Mouse (Mus musculus): ENCODE results near the gene Dusp18. TPM values are rescaled to one million over a fixed set of nuclear protein-coding genes. Genes with fewer than 3 reads are reported as not detected.

Dusp18 gene
- 1 to 10 TPM; 5.1 to 8.4 TPM for total RNA-seq (2021)
- long read RNA-seq, experiment 1, partial matches to known transcripts = 0 of 2 reads
- long read RNA-seq, experiment 1, other reads (novel, unspliced or antisense) = 2 of 2 reads
- long read RNA-seq, experiment 2, full-length matches to known transcripts = 2 of 3 reads
- long read RNA-seq, experiment 2, partial matches to known transcripts = 0 of 3 reads
- long read RNA-seq, experiment 2, other reads (novel, unspliced or antisense) = 1 of 3 reads

DNA sequence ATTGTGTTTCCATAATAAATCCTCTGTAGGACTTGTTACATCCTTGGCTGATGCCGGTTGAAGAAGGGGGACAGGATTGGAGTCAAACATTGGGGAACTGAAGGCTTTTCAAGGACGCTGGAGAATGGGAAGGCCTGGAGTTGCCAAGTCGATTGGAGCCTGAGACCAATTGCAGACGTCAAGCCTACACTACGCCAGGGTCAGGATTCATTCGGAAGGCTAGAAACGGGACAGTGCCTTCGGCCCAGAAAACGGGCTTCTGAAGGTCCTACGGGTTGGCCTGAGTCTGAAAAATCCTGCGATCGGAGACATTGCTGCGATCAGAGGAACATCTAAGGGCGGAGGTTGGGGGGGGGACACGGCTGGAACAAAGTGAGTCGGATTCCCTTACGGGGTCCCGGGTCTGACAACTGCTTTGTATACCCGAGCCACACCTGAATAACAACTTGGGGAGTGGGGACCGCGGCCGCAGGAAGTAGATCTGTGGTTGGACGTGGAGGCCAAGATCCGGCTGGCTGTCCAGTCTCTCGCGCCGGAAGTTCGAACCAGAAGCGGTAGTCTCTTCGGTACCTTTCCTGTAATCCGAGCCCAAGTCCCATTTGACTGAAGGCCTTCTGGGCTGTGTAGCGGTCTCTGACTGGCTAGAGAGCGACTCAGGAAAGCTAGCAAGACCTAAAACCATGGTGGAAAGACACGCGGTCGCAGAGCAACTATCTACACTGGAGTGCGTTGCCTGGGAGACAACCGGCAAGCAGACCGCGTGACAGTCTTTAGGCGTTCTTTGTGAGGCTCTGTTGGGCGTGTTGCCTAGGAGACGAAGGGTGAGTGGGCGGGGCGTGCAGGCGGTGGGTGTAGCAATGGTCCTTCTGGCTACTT lies at the start of gene Dusp18, which contains the start of gene 4921536K21Rik:
Gene Dusp18, plus strand, starts transcription at position 835 of the 876 bp plus-strand sequence.
Gene 4921536K21Rik, minus strand, starts transcription at position 693 of the 876 bp plus-strand sequence.
- peak; percentile 83 for DNase-seq

DNA sequence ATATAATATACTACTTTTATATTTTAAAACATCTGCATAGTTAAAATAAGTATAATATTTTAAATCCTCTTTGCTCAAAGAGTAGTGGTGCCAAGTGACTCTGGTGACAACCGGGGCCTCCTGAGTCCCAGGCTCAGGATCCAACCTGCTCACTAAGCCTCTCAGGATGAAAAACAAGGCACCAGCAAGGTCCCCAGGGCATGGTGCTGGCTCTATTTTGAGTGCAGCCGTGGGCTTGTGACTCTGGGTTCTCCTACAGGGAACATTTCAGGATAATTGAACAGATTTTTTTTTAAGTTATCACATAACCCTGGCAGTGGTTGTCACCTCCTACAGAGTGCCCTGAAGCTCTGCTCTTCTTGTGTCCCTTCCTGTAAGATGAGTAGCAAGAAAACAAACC lies 48.7 kb upstream of the Dusp18 start:
- DNase-seq = no peak

DNA sequence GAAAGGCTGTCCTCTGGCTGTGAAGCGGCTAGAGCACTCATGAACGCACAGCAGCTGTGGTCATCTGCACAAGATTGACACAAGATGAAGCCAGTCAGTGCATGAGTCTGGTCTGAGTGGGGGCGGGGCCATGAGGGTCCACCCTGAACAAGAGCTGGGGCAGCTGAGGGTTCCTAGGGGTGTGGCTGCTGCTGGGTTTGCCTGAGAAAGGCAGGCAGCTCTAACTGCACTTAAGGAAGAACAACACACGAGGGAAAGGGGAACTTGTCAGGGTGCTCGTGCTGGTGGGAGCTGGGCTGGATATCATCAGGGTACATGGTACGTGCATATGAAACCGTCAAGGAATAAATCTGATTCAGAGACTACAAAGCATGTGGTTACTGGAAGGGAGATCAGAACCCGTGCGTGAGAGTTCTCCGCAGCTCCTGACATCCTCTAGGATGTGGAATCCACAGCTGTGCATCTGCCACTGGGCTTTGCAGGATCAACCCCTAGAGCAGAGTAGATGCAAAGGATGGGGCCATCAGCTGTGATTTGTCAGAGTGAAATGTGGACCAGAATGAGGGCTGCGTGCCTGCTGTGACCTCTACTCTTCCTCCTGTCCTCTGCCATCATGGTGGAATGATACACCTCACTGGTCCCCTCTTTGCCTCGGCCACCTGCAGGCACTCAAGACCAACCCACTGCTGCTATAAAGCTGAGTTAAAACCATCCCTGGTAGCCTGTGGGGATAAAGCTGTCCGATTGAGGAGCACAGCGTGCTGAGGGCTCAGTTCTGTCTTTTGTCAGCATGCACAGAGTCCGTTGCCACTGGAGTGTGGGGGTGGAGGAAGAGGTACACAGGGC lies 45.3 kb upstream of the Dusp18 start:
- DNase-seq = no peak

DNA sequence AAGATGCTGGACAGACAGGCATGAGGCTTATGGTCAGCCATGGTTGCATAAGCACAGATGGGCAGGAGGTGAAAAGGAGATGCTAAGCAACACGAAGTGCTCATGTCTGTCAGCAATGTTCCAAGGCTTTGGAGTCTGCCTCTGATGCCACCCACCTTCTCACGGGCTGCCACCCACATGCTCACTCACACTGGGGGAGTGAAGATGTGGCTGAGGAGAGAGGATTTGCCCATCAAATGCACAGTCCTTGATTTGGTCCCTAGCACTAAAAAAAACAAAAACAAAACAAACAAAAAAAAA lies 44.8 kb upstream of the Dusp18 start:
- no peak for DNase-seq

DNA sequence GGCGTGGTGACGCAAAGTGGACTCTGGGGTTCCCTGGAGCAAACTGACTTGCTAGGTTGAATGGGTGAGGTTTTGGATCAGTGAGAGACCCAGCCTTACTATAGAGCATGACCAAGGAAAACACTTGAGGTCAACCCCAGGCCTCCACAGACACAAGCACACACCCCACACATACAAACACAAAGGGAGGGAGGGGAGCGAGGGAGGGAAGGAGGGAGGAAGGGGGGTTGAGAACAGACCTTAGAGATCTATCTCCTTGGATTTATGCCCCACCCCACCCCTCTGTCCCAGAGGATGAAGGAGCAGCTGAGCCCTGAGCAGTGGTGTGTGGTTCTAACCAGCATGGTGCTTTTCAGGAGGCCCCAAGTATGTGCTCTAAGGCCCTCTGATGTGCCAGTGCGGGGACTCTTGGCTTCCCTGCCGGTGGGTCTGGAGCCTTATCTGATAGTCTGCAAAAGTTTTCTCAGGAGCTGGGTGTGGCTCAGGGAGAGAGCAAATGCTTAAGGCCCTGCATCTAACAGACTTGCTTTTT lies 44.2 kb upstream of the Dusp18 start:
- DNase-seq = no peak

DNA sequence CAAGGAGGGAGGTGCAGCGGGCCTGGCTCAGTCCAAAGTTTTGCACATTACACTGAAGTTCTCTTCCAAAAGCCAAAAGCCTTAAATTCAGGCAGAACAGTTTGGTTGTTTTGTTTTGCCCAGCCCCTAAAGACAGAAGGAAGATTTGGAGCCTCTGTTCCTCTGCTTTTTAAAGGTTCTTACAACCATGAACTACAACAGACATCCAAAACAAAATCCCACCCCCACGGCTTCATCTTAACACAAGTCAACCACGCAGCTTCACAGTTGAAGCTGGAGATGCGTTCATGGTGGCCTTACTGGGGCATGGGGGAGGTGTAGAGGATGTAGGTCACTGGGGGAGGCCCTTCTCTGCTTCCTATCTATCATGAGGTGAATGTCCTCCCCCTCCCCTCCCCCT lies 43.2 kb upstream of the Dusp18 start:
- no peak for DNase-seq

DNA sequence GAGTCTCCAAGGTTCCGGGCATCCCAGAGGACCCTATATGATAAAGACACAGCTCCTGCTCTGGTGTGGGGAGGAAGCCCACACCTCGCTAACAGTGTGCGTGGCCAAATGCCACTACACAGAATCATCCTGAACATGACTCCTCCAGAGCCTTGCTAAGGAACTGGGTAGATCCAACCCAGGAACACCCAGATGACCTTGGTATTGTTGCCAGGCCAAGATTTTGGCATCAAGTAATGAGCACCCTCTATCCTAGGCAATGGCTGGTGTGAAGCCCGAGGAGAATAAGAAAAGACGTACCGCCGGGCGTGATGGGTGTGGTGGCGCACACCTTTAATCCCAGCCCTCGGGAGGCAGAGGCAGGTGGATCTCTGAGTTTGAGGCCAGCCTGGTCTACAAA lies 42.0 kb upstream of the Dusp18 start:
- no peak for DNase-seq

DNA sequence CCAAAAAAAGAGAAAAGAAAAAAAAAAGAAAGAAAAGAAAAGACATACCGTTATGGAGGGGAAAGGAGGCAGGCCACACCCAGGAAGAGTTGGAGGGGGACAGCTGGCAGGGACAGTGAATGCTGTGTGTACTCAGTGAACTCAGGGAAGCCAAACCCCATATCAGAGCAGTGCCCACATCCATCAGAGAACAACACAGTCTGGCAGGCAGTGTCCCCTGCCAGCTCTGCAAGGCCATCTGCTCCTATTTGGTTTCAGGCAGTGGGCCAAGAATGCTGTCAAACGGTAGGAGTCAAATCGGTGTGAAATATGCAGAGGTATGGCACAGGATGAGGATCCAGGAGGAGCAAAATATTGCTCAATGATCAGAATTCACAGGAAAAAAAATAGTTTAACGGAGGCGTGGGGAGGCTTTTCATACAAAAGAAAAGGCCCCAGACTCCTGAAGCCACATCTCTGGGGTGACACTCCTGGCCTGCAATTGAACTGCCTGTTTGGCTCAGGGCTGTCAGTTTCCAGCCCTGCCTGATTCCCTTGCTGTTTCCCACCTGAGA lies 41.5 kb upstream of the Dusp18 start:
- DNase-seq = peak; percentile 21

DNA sequence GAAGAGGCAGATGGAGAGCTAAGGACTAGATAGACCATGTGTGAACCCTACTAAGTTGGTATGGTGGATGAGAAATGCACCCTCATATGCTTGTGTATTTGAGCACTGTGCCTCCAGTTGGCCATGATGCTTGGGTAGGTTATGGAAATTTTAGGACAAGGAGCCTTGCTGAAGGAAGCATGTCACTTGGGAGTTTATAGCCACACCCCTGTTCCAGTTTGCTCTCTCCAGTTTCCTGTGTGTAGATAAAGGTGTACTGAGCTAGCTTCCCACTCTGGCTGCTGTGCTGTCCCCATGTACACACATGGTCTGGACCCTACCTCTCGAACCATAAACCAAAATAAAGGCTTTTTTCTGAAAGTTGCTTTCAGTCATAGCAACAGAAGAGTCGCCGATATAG lies 40.9 kb upstream of the Dusp18 start:
- DNase-seq = no peak

DNA sequence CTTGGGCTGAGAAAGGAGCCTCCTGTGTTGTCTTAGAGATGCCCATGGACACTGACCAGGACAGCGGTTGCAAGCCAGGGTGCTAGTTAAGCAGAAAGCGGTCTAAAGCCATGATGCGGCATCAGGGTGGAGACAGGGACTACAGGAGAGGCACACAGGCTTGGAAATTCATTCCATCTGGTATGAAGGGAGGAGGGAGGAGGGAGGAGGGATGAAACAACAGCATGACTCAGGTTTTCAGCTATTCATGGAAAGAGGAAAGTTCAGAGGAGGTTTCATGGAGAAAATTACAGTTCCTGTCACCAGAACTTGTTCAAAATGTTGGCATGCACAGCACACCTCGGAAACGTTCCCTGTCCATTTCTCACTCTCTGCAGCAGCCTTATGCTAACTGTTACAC lies 39.2 kb upstream of the Dusp18 start:
- no peak for DNase-seq

DNA sequence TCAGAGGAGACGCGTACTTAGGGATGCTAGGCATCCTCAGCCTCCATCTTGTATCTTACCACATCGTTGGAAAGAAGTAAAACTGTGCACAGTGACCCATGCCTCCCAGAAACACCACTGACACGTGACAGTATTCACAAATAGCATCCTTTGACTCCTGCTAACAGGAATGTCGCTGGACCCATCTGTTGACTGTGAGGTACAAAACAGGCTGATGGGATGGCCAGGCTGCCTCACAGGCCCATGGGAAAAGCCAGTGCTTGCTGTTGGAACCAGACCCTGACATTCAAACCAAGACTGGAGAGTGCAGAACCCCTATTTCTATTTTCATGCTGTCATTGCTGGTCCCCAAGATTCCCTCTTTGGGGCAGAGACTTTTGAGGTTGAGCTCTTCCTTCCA lies 37.1 kb upstream of the Dusp18 start:
- DNase-seq = no peak

DNA sequence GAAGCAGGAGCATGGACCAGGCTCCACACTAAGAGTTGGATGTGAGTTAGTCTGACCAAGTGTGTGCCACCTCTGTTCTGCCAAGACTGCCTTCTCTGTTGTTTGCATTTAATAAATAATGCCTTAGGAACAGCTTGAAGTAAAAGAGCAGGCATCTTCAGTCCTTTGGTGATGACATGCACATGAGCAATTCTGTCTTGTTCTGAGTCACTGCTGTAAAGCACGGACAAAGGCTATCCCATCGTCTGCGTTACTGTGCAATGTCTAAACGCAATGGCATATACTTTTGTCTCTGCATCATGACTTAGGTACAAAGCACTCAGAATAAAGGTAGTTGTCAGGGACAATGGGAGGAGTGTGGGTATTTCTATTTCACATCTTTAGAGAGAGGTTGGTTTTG lies 35.3 kb upstream of the Dusp18 start:
- no peak for DNase-seq

DNA sequence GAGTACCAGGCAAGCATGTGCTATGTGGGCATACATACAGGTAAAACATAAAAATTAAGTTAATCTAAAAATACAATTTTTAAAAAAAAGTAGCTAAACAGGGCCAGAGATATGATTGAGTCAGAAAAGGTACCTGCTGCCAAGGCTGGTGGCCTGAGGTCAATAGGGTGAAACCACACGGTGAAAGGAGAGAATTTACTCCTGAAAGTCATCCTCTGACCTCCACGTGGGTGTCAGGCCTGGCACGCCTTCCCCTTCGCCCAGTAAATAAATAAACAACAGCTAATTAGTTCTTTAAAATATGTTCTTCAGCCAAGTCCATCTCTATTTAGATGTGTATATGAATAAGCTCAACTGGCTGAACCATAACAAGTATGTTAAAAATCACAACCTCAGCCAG lies 34.7 kb upstream of the Dusp18 start:
- DNase-seq = no peak

DNA sequence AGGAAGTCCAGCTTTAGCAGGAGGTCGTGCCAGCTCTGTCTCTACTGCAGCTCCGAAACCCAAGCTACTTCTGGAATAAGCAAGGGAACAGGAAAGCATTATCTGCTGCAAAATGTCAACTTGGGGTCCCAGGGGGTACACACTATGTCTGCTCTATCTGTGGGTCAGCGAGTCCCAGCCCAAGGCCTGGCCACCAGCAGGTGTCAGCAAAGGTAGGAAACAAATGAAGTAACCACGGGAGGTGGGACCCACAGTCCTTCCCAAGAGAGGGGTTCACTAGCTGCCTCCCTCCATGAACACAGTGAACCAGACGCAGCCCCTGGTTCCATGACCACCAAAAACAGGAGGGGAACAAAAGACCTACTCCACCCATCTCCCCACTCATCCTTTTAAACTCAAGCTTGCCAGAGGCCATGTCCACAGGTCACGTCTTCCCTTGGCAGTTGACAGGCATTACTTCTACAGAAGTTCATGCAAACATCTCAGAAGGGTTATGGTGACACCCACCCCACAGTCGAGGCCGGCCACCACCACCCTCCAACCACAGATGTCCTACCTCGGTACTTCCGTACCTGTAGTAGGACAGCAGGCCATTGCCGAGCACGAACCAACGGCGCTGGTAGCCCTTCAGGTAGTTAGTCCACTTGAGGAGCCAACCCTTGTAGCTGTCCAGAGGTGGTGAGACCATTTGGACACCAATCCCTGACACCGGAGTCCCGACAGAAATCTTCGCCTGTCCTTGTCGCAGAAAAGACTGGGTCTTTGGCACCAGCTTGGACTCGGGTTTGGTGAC lies 32.2 kb upstream of the Dusp18 start:
- no peak for DNase-seq

DNA sequence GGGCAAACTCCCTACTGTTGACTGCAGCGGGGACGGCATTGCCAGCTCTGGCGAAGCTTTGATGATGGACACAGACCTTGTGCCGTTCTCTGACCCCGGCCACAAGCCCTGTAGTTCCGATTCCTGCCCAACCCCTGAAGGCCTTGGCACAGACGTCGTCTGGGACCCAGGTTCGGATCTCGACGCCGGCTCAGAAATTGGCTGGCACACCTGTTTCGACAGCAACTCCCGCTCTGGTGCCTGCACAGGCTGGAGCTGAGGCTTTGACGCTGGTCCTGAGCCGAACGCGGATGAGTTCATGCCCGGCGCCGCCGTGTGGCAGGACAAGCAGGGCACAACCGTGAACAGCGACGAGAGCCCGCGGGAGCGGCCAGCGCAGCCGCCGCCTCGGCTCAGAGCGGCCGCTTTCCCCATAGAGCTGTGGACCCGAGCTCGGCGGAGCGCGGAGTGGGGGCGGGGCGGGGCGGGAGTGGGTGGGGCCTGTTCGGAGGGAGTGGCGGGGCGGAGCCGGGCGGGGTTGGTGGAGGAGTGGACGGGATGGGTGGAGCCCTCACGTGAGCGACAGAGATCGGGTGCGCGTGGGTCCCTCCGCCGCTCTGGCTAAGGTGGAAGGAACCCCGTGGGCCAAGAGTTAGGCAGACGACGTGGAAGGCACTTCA lies 31.5 kb upstream of the Dusp18 start, which contains the start of gene Osbp2:
Gene Osbp2, minus strand, starts transcription at position 450 of the 659 bp plus-strand sequence.
- DNase-seq = peak; percentile 78

DNA sequence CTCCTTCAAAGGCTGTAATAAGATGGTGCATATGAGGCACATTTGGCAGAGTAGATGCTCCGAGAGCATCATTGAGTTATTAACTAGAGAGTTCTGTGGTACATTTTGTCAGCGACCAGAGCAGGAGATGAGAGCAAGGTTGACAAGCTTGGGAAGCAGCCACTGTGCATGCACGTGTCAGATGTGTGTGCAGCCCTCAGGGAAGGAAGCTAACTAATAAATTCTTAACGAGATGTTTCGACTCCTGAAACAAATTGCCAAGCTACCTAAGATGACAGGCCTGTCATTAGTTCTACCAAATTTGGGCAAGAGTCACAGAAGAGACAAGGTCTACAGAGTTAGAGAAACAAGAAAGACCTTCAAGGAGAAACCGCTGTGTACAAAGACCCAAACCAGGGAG lies 30.7 kb upstream of the Dusp18 start:
- DNase-seq = no peak

DNA sequence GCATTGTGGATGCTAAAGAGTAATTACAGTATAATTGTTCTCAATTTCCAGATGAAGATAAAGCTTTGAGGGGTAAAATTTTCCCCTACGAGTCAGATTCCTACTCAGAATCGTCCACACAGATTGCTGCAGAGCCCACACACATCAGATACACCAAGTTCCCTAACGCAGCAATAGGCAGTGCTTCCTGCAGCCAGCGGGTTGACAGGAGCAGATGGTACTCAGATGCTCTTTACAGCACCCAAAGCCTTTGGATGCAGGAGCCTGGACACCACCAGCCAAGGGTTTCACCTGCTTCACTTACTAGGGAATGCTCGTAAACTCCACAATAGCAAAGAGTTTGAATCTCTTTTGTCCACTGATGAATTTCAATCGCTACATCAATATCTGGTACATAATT lies 18.6 kb upstream of the Dusp18 start:
- no peak for DNase-seq

DNA sequence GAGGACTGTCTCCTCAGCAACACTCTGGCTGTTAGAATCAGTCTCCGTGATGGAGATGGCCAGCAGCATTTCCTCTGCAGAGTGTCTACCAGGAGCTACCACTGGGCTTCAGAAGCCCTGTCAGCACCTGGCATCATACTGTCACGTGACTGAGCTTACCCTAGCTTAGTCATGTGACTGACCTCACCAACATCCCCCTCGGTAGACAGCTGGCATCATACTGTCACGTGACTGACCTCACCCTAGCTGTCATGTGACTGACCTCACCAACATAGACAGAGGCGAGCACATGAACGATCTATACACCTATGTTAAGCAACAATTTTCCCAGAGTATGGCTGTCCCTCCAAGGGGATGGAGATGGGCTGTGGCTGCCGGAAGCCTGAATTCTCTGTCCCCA lies 16.4 kb upstream of the Dusp18 start:
- no peak for DNase-seq

DNA sequence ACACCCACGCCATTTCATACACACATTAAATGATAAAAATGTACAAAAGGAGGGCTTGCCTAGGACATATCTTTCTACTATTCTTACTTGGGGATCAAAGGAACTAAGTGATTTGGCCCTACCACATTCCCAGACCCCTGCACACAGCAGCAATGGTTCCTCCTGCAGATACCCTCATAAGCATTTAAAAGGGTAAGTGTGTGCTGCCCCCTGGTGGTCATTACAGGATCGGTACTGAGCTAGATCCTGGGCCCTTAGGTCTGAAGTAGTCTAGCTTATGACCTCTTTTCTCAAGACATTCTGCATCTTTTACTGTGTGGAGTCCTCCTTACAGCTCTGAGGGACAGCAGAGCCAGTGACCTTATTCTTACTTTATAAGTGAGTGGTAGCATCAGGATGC lies 15.2 kb upstream of the Dusp18 start:
- DNase-seq = no peak

DNA sequence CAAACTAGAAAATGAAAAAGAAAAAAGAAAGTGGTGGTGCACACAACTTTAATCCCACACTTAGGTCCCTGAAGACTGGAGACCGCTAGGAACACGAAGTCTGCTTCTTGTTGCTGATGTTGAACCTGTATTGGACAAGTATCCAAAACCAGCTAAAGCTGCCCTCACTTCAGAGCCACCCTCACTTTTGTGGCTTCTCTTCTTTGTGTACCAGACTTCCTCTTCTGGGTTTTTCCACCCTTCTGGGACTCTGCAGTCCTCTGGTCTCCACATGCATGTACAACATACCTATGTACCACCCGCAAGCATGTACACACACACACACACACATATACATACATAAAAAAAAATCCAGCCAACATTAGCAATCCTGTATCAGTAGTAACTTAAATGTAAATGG lies 11.3 kb upstream of the Dusp18 start:
- DNase-seq = no peak

DNA sequence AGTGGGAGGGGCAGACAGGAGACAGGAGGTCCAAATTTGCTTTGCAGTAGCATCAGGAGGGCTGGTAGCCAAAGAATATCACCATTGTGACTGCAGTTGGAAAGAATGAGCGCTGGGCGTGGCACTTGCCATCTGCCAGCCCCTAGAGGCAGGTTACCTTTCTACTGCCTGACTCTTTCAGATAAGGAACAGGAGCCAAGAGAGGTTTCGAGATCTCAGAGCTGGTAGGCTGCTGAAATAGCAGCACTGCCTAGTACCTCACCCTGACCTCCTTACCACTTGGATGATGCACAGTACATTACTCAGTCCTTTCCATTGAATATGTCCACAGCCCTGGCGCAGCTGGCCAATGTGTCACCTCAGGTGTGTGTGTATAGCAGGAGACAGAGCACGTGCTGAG lies 7.7 kb upstream of the Dusp18 start:
- DNase-seq = no peak

All from gastrocnemius, postnatal 25 days (tissue).